Mouse (Mus musculus) heart, adult 11 months (tissue): Measurements from ENCODE around the gene Sstr5.

Experiments used
- DNase-seq: peaks from one replicate; pipeline ENCODE4 v3.0.0; 2022

The Sstr5 gene

DNA sequence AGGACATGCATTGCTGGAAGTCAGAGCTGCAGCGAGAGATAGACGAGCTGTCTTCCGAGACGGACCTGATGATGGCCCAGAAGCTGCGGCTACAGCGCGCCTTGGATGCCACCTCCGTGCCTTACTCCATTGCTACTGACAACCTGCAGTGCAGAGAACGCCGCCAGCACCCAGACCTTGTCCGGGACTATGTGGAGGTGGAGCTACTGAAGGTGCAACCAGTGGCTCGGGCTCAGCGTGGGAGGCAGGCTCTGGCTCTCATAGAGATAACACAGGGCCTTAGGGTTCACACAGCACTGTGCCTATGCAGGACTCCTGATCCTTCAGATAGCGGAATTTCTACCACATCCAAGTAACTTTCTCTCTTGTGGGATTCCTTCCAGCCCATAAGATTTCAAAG, 25.0 kb downstream of the Sstr5 start:
- no peak for DNase-seq

- DNase-seq: no peak
Observed at GRCm38 (mm10) chr17:25471418-25471817, 25.7 kb downstream of the Sstr5 start.

DNA sequence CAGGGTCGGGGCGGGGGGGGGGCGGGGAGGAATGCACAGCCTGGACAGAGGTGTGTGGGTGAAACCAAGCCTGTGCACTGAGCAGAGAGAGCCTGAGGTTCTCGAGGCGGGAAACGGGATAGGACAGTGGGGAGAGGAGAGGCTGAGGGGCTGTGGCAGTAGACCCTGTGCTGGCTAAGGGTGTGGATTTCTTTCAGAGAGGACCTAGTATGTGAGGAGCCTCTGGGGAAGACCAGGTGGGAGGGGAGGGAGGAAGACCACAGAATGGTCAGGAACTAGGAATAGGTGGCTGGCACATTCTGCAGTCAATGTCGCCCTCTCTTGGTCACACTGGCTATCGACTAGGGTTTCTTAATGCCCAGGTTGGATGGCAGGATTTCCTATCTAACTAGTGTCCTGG, 27.3 kb downstream of the Sstr5 start:
- no peak for DNase-seq

GRCm38 (mm10) chr17:25468301-25468700, 28.8 kb downstream of the Sstr5 start:
- peak; percentile 89 for DNase-seq

GRCm38 (mm10) chr17:25467781-25468180, 29.3 kb downstream of the Sstr5 start:
- peak; percentile 94 for DNase-seq

DNA sequence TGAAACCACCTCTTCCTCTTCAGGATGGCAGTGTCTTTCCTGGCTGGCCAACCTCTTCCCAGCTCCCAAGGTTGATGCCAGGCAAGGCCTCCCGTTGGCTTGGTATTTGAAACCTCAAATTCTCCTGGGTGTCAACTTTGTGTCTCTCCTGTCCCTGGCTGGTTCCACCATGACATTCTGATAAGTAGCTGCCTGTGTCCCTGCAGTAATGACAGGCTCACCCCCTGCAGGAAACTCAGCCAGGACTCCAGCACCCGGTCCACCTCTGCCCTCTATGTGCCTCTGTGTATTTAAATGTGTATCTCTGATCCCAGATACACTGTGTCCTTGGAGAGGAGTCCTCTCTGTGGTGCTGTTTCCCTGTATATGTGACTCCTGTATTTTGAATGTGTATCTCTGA, 30.8 kb downstream of the Sstr5 start:
- peak; percentile 86 for DNase-seq

DNA sequence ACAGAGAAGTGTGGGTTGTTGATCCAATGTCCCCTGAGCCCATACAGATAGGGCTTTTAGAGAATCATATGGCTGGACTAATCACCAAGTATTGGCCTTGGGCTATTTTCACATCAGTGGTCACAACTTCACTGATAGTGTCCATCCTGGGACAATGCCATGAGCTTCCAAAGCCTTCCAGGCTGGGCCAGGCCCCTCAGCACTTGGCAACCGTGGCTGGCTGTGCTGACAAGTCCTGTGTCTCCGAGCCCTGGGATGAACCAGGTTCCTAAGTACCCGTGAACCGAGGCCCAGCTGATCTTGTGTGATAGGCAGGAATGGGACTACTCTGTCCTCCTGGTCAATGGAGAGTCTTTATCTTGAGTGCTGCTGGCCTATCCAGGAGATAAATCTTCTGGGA, 33.0 kb downstream of the Sstr5 start:
- DNase-seq: peak; percentile 90

- peak; percentile 88 for DNase-seq
Observed at GRCm38 (mm10) chr17:25463326-25463945, 33.7 kb downstream of the Sstr5 start.

DNA sequence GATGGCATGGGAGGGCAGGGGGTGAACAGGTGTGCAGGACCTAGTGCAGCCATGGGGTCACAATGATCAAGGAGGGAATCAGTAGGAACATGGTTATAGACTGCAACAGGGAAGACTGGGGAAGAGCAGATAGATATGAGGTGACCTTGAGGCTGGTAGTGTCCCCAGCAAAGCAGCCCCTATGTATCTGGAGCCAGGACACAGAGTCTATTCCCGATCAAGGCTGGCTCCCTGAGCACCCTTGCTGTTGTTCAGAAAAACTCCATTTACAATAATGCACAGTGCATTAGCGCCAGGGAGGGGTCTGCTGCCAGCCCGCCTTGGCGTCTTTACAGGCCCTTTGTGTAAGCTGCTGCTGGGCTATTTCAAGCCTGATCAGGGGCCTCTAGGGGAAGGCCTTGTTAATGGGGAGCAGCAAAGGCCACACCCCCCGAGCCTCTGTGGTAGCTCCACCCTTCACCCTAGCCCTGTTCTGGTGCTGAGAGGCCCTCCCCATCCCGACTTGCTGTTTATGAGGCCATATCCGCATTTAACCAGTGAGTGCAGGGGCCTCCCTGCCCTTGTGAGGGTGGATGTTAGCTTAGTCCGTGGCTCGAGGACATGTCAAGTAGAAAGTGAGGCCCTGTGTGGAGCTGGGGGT, 34.7 kb downstream of the Sstr5 start:
- DNase-seq: peak; percentile 95

GRCm38 (mm10) chr17:25456540-25456939, 40.5 kb downstream of the Sstr5 start:
- DNase-seq: no peak

DNA sequence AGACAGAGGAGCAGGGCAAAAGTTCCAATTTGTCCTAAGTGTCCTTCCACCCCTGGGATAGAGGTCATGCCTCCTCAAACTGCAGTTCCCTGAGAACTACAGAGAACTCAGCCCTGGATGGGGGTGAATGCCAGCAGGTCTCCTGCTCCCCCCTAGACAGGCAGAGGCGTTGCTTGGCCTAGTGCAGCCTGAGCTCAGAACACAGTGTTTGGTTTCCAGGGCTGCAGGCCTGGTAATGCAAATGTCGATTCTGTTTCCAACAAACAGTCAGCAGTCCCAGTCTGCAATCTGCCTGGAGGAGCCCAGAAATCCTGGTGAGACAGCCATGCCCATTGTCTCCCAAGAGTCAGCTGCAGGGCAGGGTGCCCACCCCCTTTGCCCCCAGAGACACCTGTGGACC, 42.8 kb downstream of the Sstr5 start, which contains the start of gene Tekt4:
TSS of gene Tekt4 (plus strand) at position 344 of the 400 bp plus-strand sequence.
- DNase-seq: no peak

DNA sequence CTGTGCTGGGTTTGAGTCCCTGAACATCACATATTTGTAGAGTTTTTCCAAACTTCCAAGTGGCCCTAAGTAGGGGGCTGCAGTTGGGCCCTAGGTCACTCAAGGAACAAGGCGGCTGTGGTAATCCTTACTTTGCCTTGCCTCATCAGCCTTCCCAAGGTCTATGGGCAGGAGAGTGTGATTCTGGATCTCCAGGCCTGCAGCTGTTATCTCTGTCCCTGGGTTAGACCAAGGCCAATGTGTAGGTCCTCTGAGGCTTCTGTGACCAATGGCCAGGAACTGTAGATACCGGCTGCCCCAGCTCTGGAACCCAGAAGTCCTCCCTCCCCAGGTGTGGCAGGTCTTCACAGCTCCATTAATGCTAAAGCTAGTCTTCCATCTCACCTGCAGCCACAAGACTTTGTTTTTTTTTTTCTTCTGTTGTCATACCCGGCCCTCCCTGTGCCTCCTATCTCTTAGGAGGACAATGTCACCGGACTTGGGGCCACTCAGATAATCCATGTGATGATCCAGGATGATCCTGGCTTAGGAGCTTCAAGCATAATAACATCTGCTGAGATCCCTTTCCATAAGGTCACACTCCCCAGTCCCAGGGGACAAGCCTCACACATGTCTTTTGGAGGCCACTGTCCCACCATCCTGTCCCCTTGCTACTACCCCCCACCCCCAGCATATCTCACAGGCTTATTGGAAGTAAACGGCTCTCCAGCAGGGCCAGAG, 44.7 kb downstream of the Sstr5 start:
- no peak for DNase-seq

DNA sequence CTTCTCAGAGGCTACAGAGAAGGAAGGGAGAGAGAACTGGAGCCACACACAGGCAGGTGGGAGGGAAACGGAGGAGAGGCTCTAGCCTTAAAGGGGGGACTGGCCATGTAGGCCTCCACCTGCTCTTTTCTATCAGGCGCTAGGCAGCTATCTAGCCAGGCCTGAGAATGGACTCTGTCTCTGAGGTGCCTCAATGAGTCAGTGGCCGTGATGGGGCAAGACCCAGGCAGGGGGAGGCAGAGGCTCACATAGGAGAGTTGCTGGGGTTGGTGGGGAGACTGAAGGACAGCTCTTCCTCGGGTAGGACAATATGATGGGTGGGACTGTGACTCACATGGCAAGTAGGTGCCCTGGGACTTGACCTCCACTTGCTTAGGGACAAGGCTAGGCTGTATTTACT, 46.8 kb downstream of the Sstr5 start:
- no peak for DNase-seq

DNA sequence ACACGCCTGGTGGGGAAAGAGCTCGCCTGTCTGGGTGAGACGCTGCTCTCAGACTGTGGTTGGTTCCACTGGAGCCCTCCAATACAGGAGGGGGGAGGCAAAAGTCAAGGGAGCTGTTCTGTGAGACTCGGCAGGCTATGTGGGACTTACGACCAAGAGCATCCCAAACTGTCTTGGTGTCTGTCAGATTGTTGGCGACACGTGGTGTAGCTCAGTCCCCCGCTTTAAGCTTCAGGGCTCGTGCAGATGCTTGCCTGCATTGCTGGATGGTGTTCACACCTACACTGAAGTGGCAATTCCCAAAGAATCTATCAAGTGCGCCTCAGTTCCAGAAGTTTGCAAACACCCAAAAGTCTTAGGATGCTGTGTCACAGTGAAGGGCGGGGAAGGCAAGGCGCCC, 49.2 kb downstream of the Sstr5 start:
- no peak for DNase-seq

DNA sequence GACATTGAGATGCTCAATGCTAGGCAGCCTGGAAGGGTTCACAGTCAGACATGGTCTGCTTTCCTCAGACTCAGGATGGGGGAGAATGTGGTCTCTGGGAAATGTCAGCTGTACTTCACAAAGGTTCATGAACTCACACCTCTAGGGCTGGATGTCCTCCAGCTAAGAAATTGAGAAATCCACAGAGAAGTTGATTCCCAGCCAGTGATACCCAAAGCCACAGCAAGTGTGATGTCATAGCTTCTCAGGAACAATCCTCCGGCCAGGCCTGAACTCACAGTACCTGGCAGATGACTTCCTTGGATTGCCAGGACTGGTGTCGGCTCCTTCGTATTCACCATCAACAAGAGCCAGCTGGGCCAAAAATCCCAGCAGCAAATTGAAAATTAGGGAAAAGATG, 51.2 kb downstream of the Sstr5 start:
- no peak for DNase-seq

DNA sequence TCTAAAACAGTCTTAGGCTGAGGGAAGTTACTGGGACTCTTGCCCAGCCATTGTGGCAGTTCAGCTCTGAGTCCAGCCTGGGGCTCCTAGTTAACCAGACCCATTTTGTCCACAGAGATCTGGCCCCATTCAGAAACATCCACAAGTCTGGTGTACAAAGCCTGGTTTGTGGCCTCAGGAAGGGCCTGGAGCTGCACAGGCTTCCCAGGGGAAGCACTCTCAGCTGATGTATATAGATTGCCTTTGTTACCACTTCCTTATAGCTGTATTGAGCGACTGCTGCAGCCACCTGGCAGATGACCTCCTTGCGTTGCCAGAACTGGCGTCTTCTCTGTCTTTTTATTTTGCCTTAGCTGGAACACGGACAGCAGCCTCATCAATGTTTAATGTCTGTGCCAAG, 52.0 kb downstream of the Sstr5 start:
- DNase-seq: no peak

DNA sequence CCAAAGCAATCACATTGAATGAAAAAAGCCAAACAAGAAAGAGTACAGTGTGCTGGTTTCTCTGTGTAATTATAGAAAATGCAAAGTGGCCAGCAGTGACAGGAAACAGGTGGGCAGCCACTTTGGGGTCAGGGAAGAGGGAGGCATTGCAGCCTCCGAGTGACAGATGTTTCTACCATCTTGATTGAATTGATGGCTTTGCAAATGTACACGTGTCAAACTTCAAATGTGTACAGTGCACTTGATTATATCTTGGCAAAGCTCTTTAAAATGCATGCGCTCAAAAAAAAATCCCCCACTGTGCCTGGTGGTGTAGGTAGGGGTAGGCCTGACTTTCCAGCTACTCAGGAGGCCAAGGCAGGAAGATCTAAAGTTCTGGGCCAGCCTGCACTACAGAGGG, 54.2 kb downstream of the Sstr5 start:
- no peak for DNase-seq

GRCm38 (mm10) chr17:25441417-25441816, 55.7 kb downstream of the Sstr5 start:
- DNase-seq: no peak
